Mouse (Mus musculus) midbrain, embryonic 10.5 days (tissue): ENCODE measurements around the gene Hpn. TPM values are rescaled to one million over a fixed set of nuclear protein-coding genes. Genes with fewer than 3 reads are reported as not detected.

Experiments
- DNase-seq: peaks from one replicate; pipeline ENCODE4 v3.0.0-alpha.2; 2017; ENCODE audit warnings: low spot score
- H3K27ac ChIP-seq: fragments of 300-500 bp; sonication (generic); replicated peaks from 2 replicates; pipeline ENCODE4 v1.5.1; 2016; ENCODE audit warnings: mild to moderate bottlenecking
- H3K27me3 ChIP-seq: fragments of 300-500 bp; sonication (generic); 2 replicates; pipeline ENCODE4 v1.6.1; 2016; ENCODE audit warnings: low read depth, mild to moderate bottlenecking; ENCODE audit not compliant: poor library complexity, severe bottlenecking
- H3K36me3 ChIP-seq: fragments of 300-500 bp; sonication (generic); 2 replicates; pipeline ENCODE4 v1.6.1; 2016; ENCODE audit warnings: mild to moderate bottlenecking, moderate library complexity
- H3K4me1 ChIP-seq: fragments of 300-500 bp; sonication (generic); 2 replicates; pipeline ENCODE4 v1.6.1; 2016
- H3K4me3 ChIP-seq: fragments of 300-500 bp; sonication (generic); 2 replicates; pipeline ENCODE4 v1.5.1; 2016; ENCODE audit warnings: mild to moderate bottlenecking, moderate library complexity
- H3K9me3 ChIP-seq: fragments of 300-500 bp; sonication (generic); replicated peaks from 2 replicates; pipeline ENCODE4 v1.6.1; 2016; ENCODE audit warnings: mild to moderate bottlenecking
- WGBS: fragments of 180-500 bp; shearing (Covaris S2); methylation state at CpG from one replicate; pipeline ENCODE4 v1.1.7; 2016; 5-methylcytosine and 5-hydroxymethylcytosine counted together
- polyA plus RNA-seq: library from polyadenylated mRNA; unstranded; fragments of >200 nt; fragmentation: Nextera tagmentation; extraction: Ambion mirVana; gene quantifications from 2 replicates; pipeline ENCODE4 v1.2.1, GENCODE M21; 2016

The Hpn gene
- polyA plus RNA-seq, 1 experiment from 2014 or later: 1.00 TPM

- H3K9me3 ChIP-seq: no peaks in the 10 kb centered on the region
- no peak overlapping the region for H3K27ac ChIP-seq
- H3K4me3 ChIP-seq: no peak overlapping the region
- H3K27me3 ChIP-seq: 0 out of 2 replicates have a peak, but pooled peaks cover 8% of the 10 kb centered on the region
- peaks cover 8% of the 10 kb centered on the region for H3K4me1 ChIP-seq
- H3K36me3 ChIP-seq: no peaks in the 10 kb centered on the region
- WGBS: 90% methylated on average over 14 of the region's 14 CpGs
- DNase-seq: no peak
These were observed 14.3 kb downstream of the Hpn start for GRCm38 (mm10) chr7:31100786-31101185.

- DNase-seq: no peak
- Histone ChIP-seq H3K4me1 (peaks cover 8% of the 10 kb centered on the region), H3K36me3 (no peaks in the 10 kb centered on the region), H3K9me3 (no peaks in the 10 kb centered on the region), H3K27ac (no peak overlapping the region), H3K27me3 (0 out of 2 replicates have a peak, but pooled peaks cover 8% of the 10 kb centered on the region), H3K4me3 (no peak overlapping the region)
- 92% methylated on average over 6 of the region's 6 CpGs for WGBS
These were observed 15.5 kb downstream of the Hpn start for GRCm38 (mm10) chr7:31099612-31099982.

- H3K36me3 ChIP-seq: no peaks in the 10 kb centered on the region
- no peaks in the 10 kb centered on the region for H3K9me3 ChIP-seq
- H3K27me3 ChIP-seq: 0 out of 2 replicates have a peak, but pooled peaks cover 8% of the 10 kb centered on the region
- 78% methylated on average over 22 of the region's 22 CpGs for WGBS
- no peak overlapping the region for H3K4me3 ChIP-seq
- no peak for DNase-seq
- no peak overlapping the region for H3K27ac ChIP-seq
- H3K4me1 ChIP-seq: peaks cover 8% of the 10 kb centered on the region
These were observed 16.1 kb downstream of the Hpn start for GRCm38 (mm10) chr7:31098697-31099611.

- DNase-seq: peak; percentile 88
- Histone ChIP-seq H3K36me3 (no peaks in the 10 kb centered on the region), H3K27ac (peak overlapping the region; percentile 66), H3K27me3 (no peaks in the 10 kb centered on the region), H3K9me3 (no peaks in the 10 kb centered on the region), H3K4me1 (peaks cover 8% of the 10 kb centered on the region), H3K4me3 (peak overlapping the region; percentile 40)
- WGBS: 36% methylated on average over 20 of the region's 20 CpGs
These were observed 17.4 kb downstream of the Hpn start for GRCm38 (mm10) chr7:31097583-31098248.

GRCm38 (mm10) chr7:31096892-31097564 lies 18.1 kb downstream of the Hpn start:
- DNase-seq: no peak
- H3K27ac ChIP-seq: no peak overlapping the region
- no peaks in the 10 kb centered on the region for H3K36me3 ChIP-seq
- H3K4me1 ChIP-seq: peaks cover 8% of the 10 kb centered on the region
- no peaks in the 10 kb centered on the region for H3K9me3 ChIP-seq
- no peaks in the 10 kb centered on the region for H3K27me3 ChIP-seq
- 73% methylated on average over 9 of the region's 9 CpGs for WGBS
- no peak overlapping the region for H3K4me3 ChIP-seq

- H3K27me3 ChIP-seq: no peaks in the 10 kb centered on the region
- H3K4me3 ChIP-seq: no peak overlapping the region
- H3K9me3 ChIP-seq: peaks cover 2% of the 10 kb centered on the region; the same call in 1 of the 2 replicates
- peaks cover 8% of the 10 kb centered on the region for H3K4me1 ChIP-seq
- no peak overlapping the region for H3K27ac ChIP-seq
- DNase-seq: no peak
- no peaks in the 10 kb centered on the region for H3K36me3 ChIP-seq
- WGBS: 27% methylated on average over 12 of the region's 12 CpGs
These were observed 20.2 kb downstream of the Hpn start for GRCm38 (mm10) chr7:31094774-31095501.

GRCm38 (mm10) chr7:31089721-31090120 lies 25.4 kb downstream of the Hpn start:
- peaks cover 12% of the 10 kb centered on the region for H3K4me1 ChIP-seq
- no peaks in the 10 kb centered on the region for H3K27me3 ChIP-seq
- no peak for DNase-seq
- peaks cover 3% of the 10 kb centered on the region; the same call in 1 of the 2 replicates for H3K9me3 ChIP-seq
- no peaks in the 10 kb centered on the region for H3K36me3 ChIP-seq
- H3K4me3 ChIP-seq: no peak overlapping the region
- no peak overlapping the region for H3K27ac ChIP-seq
- WGBS: 79% methylated on average over 2 of the region's 2 CpGs

- Histone ChIP-seq H3K36me3 (no peaks in the 10 kb centered on the region), H3K4me3 (no peak overlapping the region), H3K27me3 (no peaks in the 10 kb centered on the region), H3K9me3 (peaks cover 3% of the 10 kb centered on the region; the same call in 1 of the 2 replicates), H3K27ac (no peak overlapping the region), H3K4me1 (peaks cover 18% of the 10 kb centered on the region)
- DNase-seq: no peak
- WGBS: 82% methylated on average over 3 of the region's 3 CpGs
These were observed 26.9 kb downstream of the Hpn start for GRCm38 (mm10) chr7:31088206-31088605.

- H3K27me3 ChIP-seq: no peaks in the 10 kb centered on the region
- DNase-seq: no peak
- 77% methylated on average over 2 of the region's 2 CpGs for whole genome bisulfite sequencing
- H3K4me1 ChIP-seq: peaks cover 24% of the 10 kb centered on the region
- H3K36me3 ChIP-seq: no peaks in the 10 kb centered on the region
- H3K4me3 ChIP-seq: no peak overlapping the region
- no peak overlapping the region for H3K27ac ChIP-seq
- H3K9me3 ChIP-seq: peaks cover 3% of the 10 kb centered on the region; the same call in 1 of the 2 replicates
These were observed 27.8 kb downstream of the Hpn start for GRCm38 (mm10) chr7:31087262-31087661.

GRCm38 (mm10) chr7:31086175-31086755 lies 28.8 kb downstream of the Hpn start:
- H3K27ac ChIP-seq: 0 out of 2 replicates have a peak overlapping the region, but pooled peaks have one; percentile 55
- H3K36me3 ChIP-seq: no peaks in the 10 kb centered on the region
- 93% methylated on average over 9 of the region's 9 CpGs for whole genome bisulfite sequencing
- DNase-seq: no peak
- H3K4me3 ChIP-seq: no peak overlapping the region
- H3K4me1 ChIP-seq: peaks cover 24% of the 10 kb centered on the region
- no peaks in the 10 kb centered on the region for H3K27me3 ChIP-seq
- peaks cover 3% of the 10 kb centered on the region; the same call in 1 of the 2 replicates for H3K9me3 ChIP-seq

- peaks cover 24% of the 10 kb centered on the region for H3K4me1 ChIP-seq
- no peak overlapping the region for H3K4me3 ChIP-seq
- H3K27ac ChIP-seq: peak overlapping the region; percentile 55
- no peak for DNase-seq
- H3K27me3 ChIP-seq: no peaks in the 10 kb centered on the region
- no peaks in the 10 kb centered on the region for H3K36me3 ChIP-seq
- peaks cover 3% of the 10 kb centered on the region; the same call in 1 of the 2 replicates for H3K9me3 ChIP-seq
- WGBS: 31% methylated on average over 3 of the region's 3 CpGs
These were observed 29.9 kb downstream of the Hpn start for GRCm38 (mm10) chr7:31085171-31085570.
